Mouse (Mus musculus): Measurements from ENCODE around the gene Gm3336. TPM values are rescaled to one million over a fixed set of nuclear protein-coding genes. Genes with fewer than 3 reads are reported as not detected.

The Gm3336 gene
- polyA plus RNA-seq, 1 experiment from 2014 or later, result not detected

GRCm38 (mm10) chr8:70746676-70747075 lies 28.3 kb downstream of the Gm3336 start:
- Histone ChIP-seq H3K27me3 (ENCODE audit: control insufficient read depth, insufficient read depth, low read length) (peaks cover 29% of the 10 kb centered on the region), H3K27ac (ENCODE audit: low read depth, low read length) (no peak overlapping the region), H3K36me3 (ENCODE audit: control insufficient read depth, insufficient read depth, low read length) (no peaks in the 10 kb centered on the region), H3K4me3 (ENCODE audit: low read depth, low read length) (no peak overlapping the region), H3K9me3 (ENCODE audit: control insufficient read depth, low read length) (no peaks in the 10 kb centered on the region), H3K4me1 (ENCODE audit: control insufficient read depth, insufficient read depth, low read length) (peaks cover 5% of the 10 kb centered on the region; the same call in 1 of the 2 replicates), H3K4me2 (ENCODE audit: low read depth, low read length) (no peak overlapping the region), H3K9ac (replicated peaks; ENCODE audit: low read depth, low read length) (no peak overlapping the region)
- 81% methylated on average over 9 of the region's 9 CpGs for WGBS
- ATAC-seq (ENCODE audit: low read depth), result no peak

GRCm38 (mm10) chr8:70747211-70747890 lies 29.0 kb downstream of the Gm3336 start:
- no peaks in the 10 kb centered on the region for H3K9me3 ChIP-seq (ENCODE audit: control insufficient read depth, low read length)
- no peak for ATAC-seq (ENCODE audit: low read depth)
- no peak overlapping the region for H3K4me2 ChIP-seq (ENCODE audit: low read depth, low read length)
- H3K27me3 ChIP-seq (ENCODE audit: control insufficient read depth, insufficient read depth, low read length), result peaks cover 25% of the 10 kb centered on the region
- 89% methylated on average over 18 of the region's 18 CpGs for WGBS
- no peaks in the 10 kb centered on the region for H3K36me3 ChIP-seq (ENCODE audit: control insufficient read depth, insufficient read depth, low read length)
- peaks cover 5% of the 10 kb centered on the region; the same call in 1 of the 2 replicates for H3K4me1 ChIP-seq (ENCODE audit: control insufficient read depth, insufficient read depth, low read length)
- H3K9ac ChIP-seq (replicated peaks; ENCODE audit: low read depth, low read length), result no peak overlapping the region
- H3K27ac ChIP-seq (ENCODE audit: low read depth, low read length), result no peak overlapping the region
- no peak overlapping the region for H3K4me3 ChIP-seq (ENCODE audit: low read depth, low read length)

GRCm38 (mm10) chr8:70748246-70749096 lies 30.1 kb downstream of the Gm3336 start:
- H3K27ac ChIP-seq (ENCODE audit: low read depth, low read length), result no peak overlapping the region
- no peaks in the 10 kb centered on the region for H3K9me3 ChIP-seq (ENCODE audit: control insufficient read depth, low read length)
- H3K4me3 ChIP-seq (ENCODE audit: low read depth, low read length), result no peak overlapping the region
- H3K4me2 ChIP-seq (ENCODE audit: low read depth, low read length), result no peak overlapping the region
- peaks cover 2% of the 10 kb centered on the region; the same call in 1 of the 2 replicates for H3K4me1 ChIP-seq (ENCODE audit: control insufficient read depth, insufficient read depth, low read length)
- ATAC-seq (ENCODE audit: low read depth), result no peak
- WGBS, result 83% methylated on average over 23 of the region's 23 CpGs
- peaks cover 18% of the 10 kb centered on the region for H3K27me3 ChIP-seq (ENCODE audit: control insufficient read depth, insufficient read depth, low read length)
- H3K36me3 ChIP-seq (ENCODE audit: control insufficient read depth, insufficient read depth, low read length), result no peaks in the 10 kb centered on the region
- no peak overlapping the region for H3K9ac ChIP-seq (replicated peaks; ENCODE audit: low read depth, low read length)

- Histone ChIP-seq H3K4me1 (ENCODE audit: control insufficient read depth, insufficient read depth, low read length) (no peaks in the 10 kb centered on the region; the same call in 1 of the 2 replicates), H3K27ac (ENCODE audit: low read depth, low read length) (no peak overlapping the region), H3K9ac (replicated peaks; ENCODE audit: low read depth, low read length) (no peak overlapping the region), H3K4me2 (ENCODE audit: low read depth, low read length) (no peak overlapping the region), H3K4me3 (ENCODE audit: low read depth, low read length) (no peak overlapping the region), H3K36me3 (ENCODE audit: control insufficient read depth, insufficient read depth, low read length) (no peaks in the 10 kb centered on the region), H3K9me3 (ENCODE audit: control insufficient read depth, low read length) (no peaks in the 10 kb centered on the region), H3K27me3 (ENCODE audit: control insufficient read depth, insufficient read depth, low read length) (peaks cover 11% of the 10 kb centered on the region)
- ATAC-seq (ENCODE audit: low read depth), result no peak
- 87% methylated on average over 19 of the region's 19 CpGs for WGBS
Measured at GRCm38 (mm10) chr8:70749097-70749674, 30.8 kb downstream of the Gm3336 start.

- peaks cover 2% of the 10 kb centered on the region; the same call in 1 of the 2 replicates for H3K4me1 ChIP-seq (ENCODE audit: control insufficient read depth, insufficient read depth, low read length)
- H3K4me3 ChIP-seq (ENCODE audit: low read depth, low read length), result no peak overlapping the region
- H3K9ac ChIP-seq (replicated peaks; ENCODE audit: low read depth, low read length), result no peak overlapping the region
- H3K27ac ChIP-seq (ENCODE audit: low read depth, low read length), result no peak overlapping the region
- H3K27me3 ChIP-seq (ENCODE audit: control insufficient read depth, insufficient read depth, low read length), result peaks cover 5% of the 10 kb centered on the region
- no peak for ATAC-seq (ENCODE audit: low read depth)
- WGBS, result 85% methylated on average over 13 of the region's 13 CpGs
- H3K4me2 ChIP-seq (ENCODE audit: low read depth, low read length), result no peak overlapping the region
- H3K36me3 ChIP-seq (ENCODE audit: control insufficient read depth, insufficient read depth, low read length), result no peaks in the 10 kb centered on the region
- no peaks in the 10 kb centered on the region for H3K9me3 ChIP-seq (ENCODE audit: control insufficient read depth, low read length)
Measured at GRCm38 (mm10) chr8:70750128-70750680, 31.9 kb downstream of the Gm3336 start.

- Histone ChIP-seq H3K27me3 (ENCODE audit: control insufficient read depth, insufficient read depth, low read length) (no peaks in the 10 kb centered on the region; the same call in 1 of the 2 replicates), H3K4me1 (ENCODE audit: control insufficient read depth, insufficient read depth, low read length) (peaks cover 9% of the 10 kb centered on the region; the same call in 1 of the 2 replicates), H3K4me2 (ENCODE audit: low read depth, low read length) (no peak overlapping the region), H3K36me3 (ENCODE audit: control insufficient read depth, insufficient read depth, low read length) (peaks cover 9% of the 10 kb centered on the region; the same call in 1 of the 2 replicates), H3K4me3 (ENCODE audit: low read depth, low read length) (no peak overlapping the region), H3K27ac (ENCODE audit: low read depth, low read length) (no peak overlapping the region), H3K9me3 (ENCODE audit: control insufficient read depth, low read length) (no peaks in the 10 kb centered on the region), H3K9ac (replicated peaks; ENCODE audit: low read depth, low read length) (no peak overlapping the region)
- ATAC-seq (ENCODE audit: low read depth), result no peak
- 41% methylated on average over 11 of the region's 11 CpGs for WGBS
Measured at GRCm38 (mm10) chr8:70752000-70752764, 33.8 kb downstream of the Gm3336 start.

GRCm38 (mm10) chr8:70753151-70753550 lies 34.8 kb downstream of the Gm3336 start:
- Histone ChIP-seq H3K36me3 (ENCODE audit: control insufficient read depth, insufficient read depth, low read length) (peaks cover 17% of the 10 kb centered on the region; the same call in 1 of the 2 replicates), H3K27me3 (ENCODE audit: control insufficient read depth, insufficient read depth, low read length) (no peaks in the 10 kb centered on the region; the same call in 1 of the 2 replicates), H3K4me1 (ENCODE audit: control insufficient read depth, insufficient read depth, low read length) (peaks cover 9% of the 10 kb centered on the region; the same call in 1 of the 2 replicates), H3K27ac (ENCODE audit: low read depth, low read length) (0 out of 2 replicates have a peak overlapping the region, but pooled peaks have one; percentile 7), H3K4me2 (ENCODE audit: low read depth, low read length) (no peak overlapping the region), H3K4me3 (ENCODE audit: low read depth, low read length) (no peak overlapping the region), H3K9ac (replicated peaks; ENCODE audit: low read depth, low read length) (no peak overlapping the region), H3K9me3 (ENCODE audit: control insufficient read depth, low read length) (no peaks in the 10 kb centered on the region)
- WGBS, result 26% methylated on average over 21 of the region's 21 CpGs
- ATAC-seq (ENCODE audit: low read depth), result no peak
